Mouse (Mus musculus) skeletal muscle tissue, adult 2 months (tissue): Measurements from ENCODE around the gene Odf3l1.

Experiments used
- DNase-seq: peaks from one replicate; pipeline ENCODE4 v3.0.0-alpha.2; 2012; ENCODE audit warnings: low read depth, low spot score

Odf3l1 gene

GRCm38 (mm10) chr9:56881539-56882082, 17.1 kb upstream of the Odf3l1 start:
- DNase-seq = no peak

- no peak for DNase-seq
Measured at GRCm38 (mm10) chr9:56880790-56881189, 16.3 kb upstream of the Odf3l1 start.

- no peak for DNase-seq
Measured at GRCm38 (mm10) chr9:56877284-56877683, 12.8 kb upstream of the Odf3l1 start.

- DNase-seq = peak; percentile 72
Measured at GRCm38 (mm10) chr9:56876784-56877183, 12.3 kb upstream of the Odf3l1 start.

- DNase-seq = no peak
Measured at GRCm38 (mm10) chr9:56873097-56873496, 8.6 kb upstream of the Odf3l1 start.

- no peak for DNase-seq
Measured at GRCm38 (mm10) chr9:56872105-56872903, 7.8 kb upstream of the Odf3l1 start.

GRCm38 (mm10) chr9:56871191-56871590, 6.7 kb upstream of the Odf3l1 start:
- peak; percentile 62 for DNase-seq

- no peak for DNase-seq
Measured at GRCm38 (mm10) chr9:56870778-56871177, 6.3 kb upstream of the Odf3l1 start.

- no peak for DNase-seq
Measured at GRCm38 (mm10) chr9:56869552-56869951, 5.1 kb upstream of the Odf3l1 start.

- no peak for DNase-seq
Measured at GRCm38 (mm10) chr9:56868292-56868691, 3.8 kb upstream of the Odf3l1 start.

- DNase-seq = no peak
Measured at GRCm38 (mm10) chr9:56866430-56866829, 2.0 kb upstream of the Odf3l1 start.

- no peak for DNase-seq
Measured at GRCm38 (mm10) chr9:56865673-56866400, 1.4 kb upstream of the Odf3l1 start.

GRCm38 (mm10) chr9:56864832-56865231, 353 bp upstream of the Odf3l1 start, which contains the start of gene Cspg4:
Cspg4 (plus strand) TSS chr9:56865033.
- DNase-seq = peak; percentile 82

GRCm38 (mm10) chr9:56862863-56863262, 1.6 kb downstream of the Odf3l1 start:
- DNase-seq = no peak

- DNase-seq = no peak
Measured at GRCm38 (mm10) chr9:56860486-56861269, 3.8 kb downstream of the Odf3l1 start.

- DNase-seq = no peak
Measured at GRCm38 (mm10) chr9:56860035-56860434, 4.4 kb downstream of the Odf3l1 start.

- peak; percentile 59 for DNase-seq
Measured at GRCm38 (mm10) chr9:56857463-56857862, 7.0 kb downstream of the Odf3l1 start.

- peak; percentile 51 for DNase-seq
Measured at GRCm38 (mm10) chr9:56851778-56852177, 12.7 kb downstream of the Odf3l1 start.

- no peak for DNase-seq
Measured at GRCm38 (mm10) chr9:56850905-56851252, 13.6 kb downstream of the Odf3l1 start.

- peak; percentile 59 for DNase-seq
Measured at GRCm38 (mm10) chr9:56850128-56850904, 14.2 kb downstream of the Odf3l1 start.

GRCm38 (mm10) chr9:56847523-56847922, 17.0 kb downstream of the Odf3l1 start:
- DNase-seq = peak; percentile 56
